In the genomic region with DNA sequence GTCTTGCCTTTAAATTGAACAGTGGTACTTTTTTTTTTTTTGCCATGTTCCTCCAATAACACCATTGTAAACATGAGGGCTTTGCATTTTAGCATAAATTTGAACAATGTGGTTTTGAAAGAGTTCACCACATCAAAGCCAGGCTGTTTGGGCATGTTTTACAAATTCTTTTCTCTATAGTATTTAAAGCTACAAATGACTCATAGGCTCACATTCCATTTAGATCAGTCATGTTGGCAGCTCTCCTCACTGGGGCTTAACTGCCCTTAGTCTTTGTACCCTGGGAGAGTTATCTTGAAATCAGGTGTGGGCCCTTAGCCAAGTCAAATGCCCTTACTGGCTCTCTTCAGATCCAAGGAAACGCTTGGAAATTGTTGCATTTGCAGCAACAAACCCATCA, we compare ENCODE assay signal across 8 mouse cellular contexts.
A peak's percentile ranks its signal among the peaks of the same experiment; 100 is the strongest.
DNase-seq lines count a peak whose midpoint lies in the region; ATAC-seq lines count a peak whose summit lies in the region.

No protein-coding gene starts in this region.

- H3K4me1 ChIP-seq in embryonic facial prominence, embryonic 15.5 days = peaks cover 24% of the 10 kb centered on the region
- H3K4me1 ChIP-seq in hindbrain, embryonic 10.5 days (replicated peaks) = peaks cover 7% of the 10 kb centered on the region; the same call in 1 of the 2 replicates

- H3K4me2 ChIP-seq in embryonic facial prominence, embryonic 15.5 days (replicated peaks) = no peak overlapping the region

- peak; percentile 42 to 66 for DNase-seq in urinary bladder, adult 18-20 months (ENCODE audit: low spot score in 2 of 2)
- DNase-seq in urinary bladder, postnatal 10 days (ENCODE audit: low spot score) = no peak
- peak; percentile 79 to 80 for DNase-seq in kidney, postnatal 25 days
- peak; percentile 64 for DNase-seq in urinary bladder, postnatal 25 days (ENCODE audit: low spot score)
- no peak for DNase-seq in layer of hippocampus, postnatal 36 days
- no peak for DNase-seq in thymus, adult 18-20 months
- DNase-seq in hindbrain, embryonic 10.5 days (ENCODE audit: low spot score) = no peak

- H3K9ac ChIP-seq in embryonic facial prominence, embryonic 15.5 days = no peak overlapping the region

- no peak overlapping the region for H3K4me3 ChIP-seq in embryonic facial prominence, embryonic 15.5 days (replicated peaks)
- no peak overlapping the region for H3K4me3 ChIP-seq in hindbrain, embryonic 10.5 days

- peak; percentile 86 for ATAC-seq in embryonic facial prominence, embryonic 15.5 days (ENCODE audit: insufficient number of reproducible peaks, low FRiP score, low TSS enrichment, low read depth)

- no peaks in the 10 kb centered on the region for H3K9me3 ChIP-seq in embryonic facial prominence, embryonic 15.5 days (replicated peaks)
- H3K9me3 ChIP-seq in hindbrain, embryonic 10.5 days = no peaks in the 10 kb centered on the region

- H3K27me3 ChIP-seq in embryonic facial prominence, embryonic 15.5 days = no peaks in the 10 kb centered on the region
- no peaks in the 10 kb centered on the region for H3K27me3 ChIP-seq in hindbrain, embryonic 10.5 days (ENCODE audit: insufficient read depth, poor library complexity, severe bottlenecking)

- 14% methylated on average over 1 of the region's 1 CpGs for WGBS in embryonic facial prominence, embryonic 15.5 days
- 87% methylated on average over 1 of the region's 1 CpGs for WGBS in hindbrain, embryonic 10.5 days

- H3K27ac ChIP-seq in embryonic facial prominence, embryonic 15.5 days (replicated peaks) = peak overlapping the region; percentile 70
- H3K27ac ChIP-seq in hindbrain, embryonic 10.5 days = no peak overlapping the region

- H3K36me3 ChIP-seq in embryonic facial prominence, embryonic 15.5 days = no peaks in the 10 kb centered on the region
- no peaks in the 10 kb centered on the region for H3K36me3 ChIP-seq in hindbrain, embryonic 10.5 days

Comparison
In these comparisons a context has a peak if more than half of its experiments do, and no peak if none do; other contexts are left out.
1. DNase-seq: peak in urinary bladder, adult 18-20 months (2 of 2), kidney, postnatal 25 days (2 of 2) and urinary bladder, postnatal 25 days (single experiment); none in urinary bladder, postnatal 10 days (single experiment), layer of hippocampus, postnatal 36 days (0 of 2), thymus, adult 18-20 months (0 of 2) and hindbrain, embryonic 10.5 days (single experiment).